Mouse (Mus musculus) cortical plate, adult 2 months (tissue): Measurements from ENCODE around the gene Mgll.

Experiments
- CTCF ChIP-seq: fragments of 200-500 bp; IDR thresholded peaks from 2 replicates; pipeline ENCODE4 v1.5.1; 2011; ENCODE audit warnings: mild to moderate bottlenecking, control low read depth, low read length; ENCODE audit not compliant: insufficient read depth; ENCODE audit errors: extremely low read depth
- POLR2A ChIP-seq: fragments of 200-500 bp; IDR thresholded peaks from 2 replicates; pipeline ENCODE4 v1.6.1; 2011; ENCODE audit warnings: mild to moderate bottlenecking, low read length, control low read depth; ENCODE audit not compliant: insufficient read depth; ENCODE audit errors: extremely low read depth

- 0 out of 2 replicates have a peak, but pooled peaks have one; percentile 15 for TF ChIP-seq POLR2A
- no peak for TF ChIP-seq CTCF
Measured at GRCm38 (mm10) chr6:88842731-88843151, 118.5 kb downstream of the Mgll start.
